Mouse (Mus musculus): Measurements from ENCODE around the gene Sidt1.

Sidt1 gene

DNA sequence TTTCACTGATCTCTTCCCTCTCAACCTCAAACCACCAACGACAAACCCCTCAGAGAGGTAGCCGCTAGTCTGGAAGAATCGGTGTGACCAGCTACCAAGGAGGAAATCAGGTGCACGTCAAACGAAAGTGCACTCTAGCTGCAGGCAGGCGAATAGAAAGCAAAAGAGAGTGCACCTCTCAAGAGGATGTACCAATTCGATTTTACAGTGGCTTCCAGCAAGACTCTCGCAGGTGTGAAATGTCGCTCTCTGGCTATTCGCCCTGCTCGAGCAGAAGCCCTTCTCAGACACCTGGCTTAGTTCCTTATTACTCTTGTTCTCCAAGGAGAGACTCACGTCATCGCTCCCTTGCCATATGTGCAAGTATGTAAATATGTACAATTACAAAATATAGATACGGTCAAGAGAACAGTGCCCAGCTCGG, at the start of gene Sidt1:
Gene Sidt1, minus strand, starts transcription at position 336 of the 424 bp plus-strand sequence.
- DNase-seq = peak; percentile 60

- no peak for DNase-seq
Observed at GRCm38 (mm10) chr16:44381578-44381977, 48.6 kb upstream of the Sidt1 start.

GRCm38 (mm10) chr16:44380006-44380405, 47.0 kb upstream of the Sidt1 start:
- DNase-seq = no peak

- DNase-seq = no peak
Observed at GRCm38 (mm10) chr16:44375459-44375858, 42.5 kb upstream of the Sidt1 start.

- no peak for DNase-seq
Observed at GRCm38 (mm10) chr16:44365522-44365921, 32.5 kb upstream of the Sidt1 start.

DNA sequence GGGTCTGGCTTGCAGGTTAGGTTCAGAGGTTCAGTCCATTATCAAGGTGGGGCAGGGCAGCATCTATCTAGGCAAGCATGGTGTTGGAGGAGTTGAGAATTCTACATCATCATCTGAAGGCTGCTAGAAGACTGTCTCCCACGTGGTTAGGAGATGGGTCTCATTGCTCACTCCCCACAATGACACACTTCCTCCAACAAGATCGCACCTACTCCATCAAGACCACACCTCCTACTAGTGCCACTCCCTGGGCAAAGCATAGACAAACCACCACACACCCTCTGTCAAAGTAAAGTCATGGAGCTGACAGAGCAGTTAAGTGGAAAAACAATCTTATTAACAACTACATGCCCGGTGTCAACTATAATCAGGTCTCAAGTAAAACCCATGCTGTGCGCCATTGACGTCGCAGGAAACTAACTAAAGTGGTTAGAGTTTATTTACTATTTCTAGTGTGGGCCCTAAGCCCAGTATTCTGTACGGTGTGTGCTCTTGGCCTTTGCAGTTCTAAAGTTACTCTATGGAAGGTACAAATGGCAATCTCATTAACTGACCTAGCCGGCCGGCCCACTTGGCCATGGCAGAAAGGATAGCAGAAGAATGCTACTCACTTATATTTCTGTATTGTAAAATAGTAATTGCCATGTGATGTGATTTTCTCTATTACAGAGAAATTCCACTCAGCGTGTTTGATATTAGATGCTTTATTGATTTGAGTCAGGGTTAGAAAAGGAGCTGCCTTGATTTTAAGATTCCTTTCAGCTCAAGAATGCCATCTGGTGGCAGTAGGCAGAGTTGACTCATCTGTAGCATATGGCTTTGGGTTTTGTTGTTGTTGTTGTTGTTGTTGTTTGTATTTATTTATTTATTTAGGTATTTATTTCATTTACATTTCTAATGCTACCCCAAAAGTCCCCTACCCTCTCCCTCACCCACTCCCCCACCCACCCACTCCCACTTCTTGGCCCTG, 29.2 kb upstream of the Sidt1 start:
- DNase-seq = peak; percentile 36

DNA sequence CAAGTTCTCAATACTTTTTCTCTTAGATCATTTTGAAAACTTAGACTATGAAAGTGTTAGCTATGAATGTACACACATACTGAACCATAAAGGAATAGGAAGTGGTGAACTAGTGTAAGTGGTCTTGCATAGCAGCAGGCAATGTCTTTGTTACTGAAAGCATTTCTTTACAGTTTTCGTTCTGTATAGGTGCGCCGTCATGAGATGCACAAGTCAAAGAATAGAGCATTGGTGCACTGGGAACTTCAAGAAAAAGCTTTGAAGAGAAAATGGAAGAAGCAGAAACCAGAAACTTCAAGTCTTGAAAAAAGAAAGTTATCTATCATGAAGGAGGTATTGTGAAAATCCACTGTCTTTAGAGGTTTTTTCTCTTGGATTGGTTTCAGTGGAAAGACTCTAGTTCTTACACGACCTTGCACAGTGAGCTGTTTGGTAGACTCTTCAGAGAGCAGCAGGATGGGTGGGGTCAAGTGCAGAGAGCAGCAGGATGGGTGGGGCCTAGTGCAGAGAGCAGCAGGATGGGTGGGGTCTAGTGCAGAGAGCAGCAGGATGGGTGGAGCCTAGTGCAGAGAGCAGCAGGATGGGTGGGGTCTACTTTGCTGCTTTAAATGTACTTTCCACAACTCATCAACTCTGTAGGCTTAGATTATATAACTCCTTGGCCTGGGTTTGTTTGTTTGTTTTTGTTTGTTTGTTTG, 24.7 kb upstream of the Sidt1 start:
- no peak for DNase-seq

GRCm38 (mm10) chr16:44356291-44356690, 23.3 kb upstream of the Sidt1 start:
- no peak for DNase-seq

DNA sequence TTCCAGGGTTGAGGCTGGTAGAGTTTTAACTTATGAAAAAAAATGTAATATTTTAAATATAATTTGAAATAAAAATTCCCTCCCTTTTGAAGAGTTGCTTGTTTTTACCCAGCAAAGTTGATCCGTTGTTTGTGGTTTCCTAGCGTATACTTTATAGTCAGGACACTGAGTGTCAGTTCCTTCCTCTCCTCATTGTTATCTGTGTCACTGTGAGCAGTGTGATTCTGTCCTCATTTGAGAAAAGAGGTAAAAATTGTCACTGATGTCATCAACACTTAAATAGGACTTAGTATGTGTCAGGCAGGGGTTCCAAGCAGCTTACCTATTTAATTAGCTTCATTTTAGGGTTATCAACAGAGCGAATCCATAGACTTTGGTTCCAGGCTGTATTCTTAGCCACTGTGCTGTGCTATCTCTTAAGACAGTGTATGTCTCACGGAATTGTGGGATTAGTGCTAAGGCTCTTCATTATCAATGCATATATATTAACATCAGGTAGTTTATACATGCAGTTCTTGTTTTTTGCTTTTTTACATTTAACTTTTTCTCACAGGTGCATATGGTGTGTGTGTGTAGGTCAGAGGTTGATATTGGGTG, 16.9 kb upstream of the Sidt1 start:
- DNase-seq = no peak

GRCm38 (mm10) chr16:44347071-44347901, 14.3 kb upstream of the Sidt1 start, which contains the start of gene Spice1:
Gene Spice1, plus strand, starts transcription at chr16:44347121.
- DNase-seq = peak; percentile 91

- DNase-seq = no peak
Observed at GRCm38 (mm10) chr16:44337541-44337940, 4.5 kb upstream of the Sidt1 start.

- DNase-seq = peak; percentile 41
Observed at GRCm38 (mm10) chr16:44331995-44332860, 768 bp downstream of the Sidt1 start.

DNA sequence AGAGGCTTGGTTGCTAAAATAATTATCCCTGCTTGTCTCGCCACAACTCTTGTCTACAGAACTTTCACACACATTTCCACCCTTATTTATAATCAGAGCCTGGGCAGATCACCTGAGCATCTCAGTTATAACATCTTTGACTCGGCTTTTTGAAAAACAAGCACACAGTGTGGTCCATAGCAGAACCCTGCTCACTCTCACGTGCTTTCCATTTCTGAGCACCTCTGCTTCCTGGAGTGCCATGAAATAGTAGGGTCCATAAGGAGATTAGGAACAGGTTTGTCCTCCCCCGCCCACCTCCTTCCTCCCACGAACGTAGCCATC, 1.4 kb downstream of the Sidt1 start:
- no peak for DNase-seq

GRCm38 (mm10) chr16:44331154-44331553, 1.8 kb downstream of the Sidt1 start:
- peak; percentile 37 for DNase-seq

- peak; percentile 23 for DNase-seq
Observed at GRCm38 (mm10) chr16:44330657-44331056, 2.3 kb downstream of the Sidt1 start.

DNA sequence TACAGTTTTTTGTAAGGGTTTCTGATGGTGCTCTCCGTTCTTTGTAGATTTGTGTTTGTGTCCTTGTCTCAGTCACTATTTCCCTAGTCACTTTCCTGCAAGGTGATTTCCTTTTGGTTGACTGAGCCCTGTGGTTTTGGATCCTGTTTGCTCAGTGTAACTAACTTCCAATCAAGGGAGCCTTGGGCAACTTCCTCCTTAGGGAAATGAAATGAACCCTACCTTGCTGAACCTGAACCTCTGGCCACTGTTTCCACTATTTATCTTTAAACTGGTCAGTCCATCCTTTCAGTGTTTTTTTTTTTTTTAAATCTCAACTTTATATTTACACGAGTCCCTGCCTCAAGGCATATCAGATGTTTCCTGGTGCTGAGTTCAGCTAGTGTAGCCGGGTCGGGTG, 4.4 kb downstream of the Sidt1 start:
- DNase-seq = no peak

DNA sequence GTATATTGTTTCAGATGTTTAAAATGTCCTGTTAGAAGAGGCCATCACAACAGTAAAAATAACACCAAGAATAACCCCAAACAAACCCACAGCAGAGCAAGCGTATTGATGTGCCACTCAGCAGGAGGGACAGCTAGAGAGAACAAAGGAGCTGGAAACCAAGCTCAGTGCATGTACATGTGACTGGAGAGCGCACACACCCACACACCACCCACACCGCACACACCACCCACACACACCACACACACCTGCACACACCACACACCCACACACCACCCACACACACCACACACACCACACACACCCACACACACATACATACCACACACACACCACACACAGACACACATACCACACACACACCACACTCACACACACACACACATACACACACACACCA, 12.8 kb downstream of the Sidt1 start:
- DNase-seq = no peak

DNA sequence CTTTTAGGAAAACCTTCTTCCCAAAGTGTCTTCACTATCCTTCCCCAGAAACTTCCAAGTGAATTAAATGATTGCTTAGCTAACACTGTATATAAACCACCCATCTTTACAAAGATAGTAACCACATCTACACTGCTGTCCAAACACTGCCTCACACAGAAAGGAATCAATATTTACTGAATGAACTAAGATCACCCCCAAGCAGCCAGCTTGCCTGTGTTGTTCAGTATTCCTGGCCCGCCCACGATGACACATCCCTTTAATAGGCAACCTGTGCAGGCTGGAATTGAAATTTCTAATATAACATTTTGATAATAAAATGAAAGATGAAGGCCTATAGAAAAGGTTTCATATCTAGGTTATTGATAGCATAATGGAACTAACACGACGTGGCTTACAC, 16.6 kb downstream of the Sidt1 start:
- DNase-seq = no peak

GRCm38 (mm10) chr16:44313422-44313821, 19.6 kb downstream of the Sidt1 start:
- no peak for DNase-seq

DNA sequence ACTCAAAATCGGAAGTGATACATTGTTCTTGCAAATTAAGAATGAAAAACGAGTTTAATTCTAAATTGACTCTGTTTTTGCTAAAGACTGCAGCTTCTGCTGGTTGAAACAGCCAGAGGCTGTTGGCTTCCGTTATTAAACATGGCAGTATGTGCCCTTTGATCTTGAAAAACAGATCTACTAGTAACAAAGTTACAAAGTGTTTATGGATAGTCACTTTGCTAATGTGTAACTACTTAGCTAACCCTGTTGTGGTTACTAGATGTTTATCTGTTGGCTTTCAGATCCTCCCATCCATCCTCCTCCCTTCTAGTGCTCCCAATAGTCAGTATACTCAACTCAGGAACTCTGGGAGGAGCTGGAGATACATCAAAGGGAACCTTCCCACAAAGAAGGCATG, 27.4 kb downstream of the Sidt1 start:
- DNase-seq = no peak

DNA sequence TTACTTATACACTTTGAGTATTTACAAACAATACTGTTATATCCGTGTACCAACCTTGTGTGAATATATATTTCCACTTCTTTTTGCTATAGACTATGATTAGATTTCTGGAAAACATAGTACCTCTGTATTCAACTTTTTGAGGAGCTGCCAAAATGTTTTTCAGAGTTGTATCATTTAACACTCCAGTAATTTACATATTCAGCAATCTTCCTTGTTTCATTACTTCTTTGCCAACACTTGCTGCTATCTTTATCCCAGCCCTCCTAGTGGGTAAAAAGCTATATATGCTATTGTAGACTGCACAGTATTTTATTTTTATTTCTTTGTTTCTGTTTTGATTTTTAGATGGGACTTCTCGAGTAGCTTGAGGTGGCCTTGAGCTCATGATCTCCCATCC, 29.2 kb downstream of the Sidt1 start:
- no peak for DNase-seq
